Mouse (Mus musculus) kidney, postnatal 25 days (tissue): Measurements from ENCODE around the gene Prelid3b.

Experiments
- DNase-seq, 2 experiments: peaks; one replicate each; pipeline ENCODE4 v3.0.0; 2021; ENCODE audit warnings: mixed read lengths in 2 of 2

The Prelid3b gene

DNA sequence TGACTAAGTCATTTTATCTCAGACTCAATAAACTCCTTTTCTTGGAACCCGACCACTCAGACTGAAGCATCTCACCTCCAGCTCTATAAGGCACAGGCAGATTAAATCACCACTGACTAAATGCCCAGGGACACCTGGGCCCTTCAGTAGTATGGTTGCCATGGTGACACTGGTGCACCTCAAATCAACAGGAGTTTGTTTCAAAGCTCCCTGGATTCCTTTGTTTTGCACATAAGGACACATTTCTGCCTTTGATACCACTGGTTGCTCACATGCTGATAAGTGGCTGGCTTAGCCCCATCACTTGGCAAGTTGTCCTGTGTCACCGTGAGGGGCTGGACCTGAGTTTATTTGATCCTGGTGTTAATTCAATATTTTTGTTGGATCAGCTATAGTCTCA, 13.5 kb downstream of the Prelid3b start:
- no peak for DNase-seq

DNA sequence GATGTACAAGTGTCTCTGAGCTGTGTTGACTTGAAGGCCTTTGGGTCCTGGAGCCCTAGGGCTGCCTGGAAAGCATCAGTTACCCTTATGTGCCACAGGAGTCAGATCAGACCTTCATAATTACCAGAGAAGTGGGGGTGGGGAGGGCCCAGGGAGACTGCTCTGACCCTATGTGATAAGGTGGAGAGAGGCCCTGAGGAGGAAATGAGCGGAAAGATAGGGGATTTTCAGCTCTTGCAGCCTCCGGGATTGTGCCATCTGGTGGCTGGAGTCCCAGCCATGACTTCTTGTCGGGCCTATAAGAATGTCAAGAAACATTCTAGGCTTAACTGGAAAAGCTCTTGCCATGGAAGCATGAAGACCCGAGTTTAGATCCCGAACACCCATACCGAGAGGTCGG, 19.2 kb downstream of the Prelid3b start:
- DNase-seq = peak in 1 of 2 experiments; percentile 18

DNA sequence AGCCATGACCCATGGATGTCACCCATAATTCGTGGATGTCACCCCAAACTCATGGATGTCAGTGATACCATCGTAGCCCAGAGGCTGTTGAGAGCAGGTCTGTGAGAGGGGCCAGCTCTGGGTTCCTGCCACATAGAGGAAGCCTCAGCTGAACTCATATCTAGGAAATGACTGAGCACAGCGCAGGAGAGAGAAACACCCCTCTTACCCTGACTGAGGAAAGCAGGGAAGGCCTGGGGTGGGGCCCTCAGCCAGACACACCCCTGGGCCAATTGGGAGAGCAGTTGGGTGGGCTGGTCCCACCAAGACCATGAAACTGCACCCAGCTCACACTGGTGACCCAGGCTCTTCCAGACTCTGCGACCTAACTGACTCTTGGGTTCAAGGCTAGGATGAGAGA, 22.5 kb downstream of the Prelid3b start, which contains the start of gene Tubb1:
Gene Tubb1, plus strand, starts transcription at position 343 of the 400 bp plus-strand sequence.
- no peak for DNase-seq

DNA sequence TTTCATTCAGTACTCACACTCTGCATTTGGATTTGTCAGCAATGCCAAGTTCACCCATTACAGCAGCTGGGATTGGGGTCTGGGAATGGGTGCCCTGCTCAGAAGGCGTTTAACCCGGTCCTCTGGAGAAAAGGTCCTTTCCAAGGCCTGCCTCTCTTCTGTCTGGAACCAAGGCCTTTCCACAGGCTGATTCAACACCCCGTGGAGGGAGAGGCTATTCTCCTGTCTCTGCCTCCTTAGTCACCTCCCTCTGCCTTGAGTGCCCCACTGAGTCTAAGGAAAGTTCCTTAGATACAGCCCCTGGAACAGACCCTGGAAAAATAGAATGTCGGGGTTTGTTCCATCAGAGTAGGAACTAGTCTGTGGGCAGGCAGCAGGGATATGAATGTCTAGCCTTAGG, 24.5 kb downstream of the Prelid3b start:
- no peak for DNase-seq

DNA sequence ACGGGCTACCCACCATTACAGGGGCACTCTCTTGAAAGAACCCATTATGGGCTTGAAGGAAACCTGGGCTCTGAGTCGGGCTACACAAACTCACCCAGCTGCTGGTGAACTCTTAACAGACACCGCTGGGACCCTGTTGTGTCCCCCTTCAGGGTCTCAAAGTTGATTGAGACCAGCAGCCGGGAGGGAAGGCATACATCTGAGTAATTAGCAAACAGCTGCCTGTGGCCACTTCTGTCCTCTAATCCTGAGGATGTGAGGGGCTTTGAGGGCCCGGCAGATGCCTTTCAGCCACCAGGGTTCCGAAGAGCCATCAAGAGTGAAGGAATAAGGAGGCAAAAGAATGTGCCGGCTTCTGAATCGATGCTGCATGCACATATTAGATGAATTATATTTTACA, 26.0 kb downstream of the Prelid3b start:
- peak in 1 of 2 experiments; percentile 13 for DNase-seq

DNA sequence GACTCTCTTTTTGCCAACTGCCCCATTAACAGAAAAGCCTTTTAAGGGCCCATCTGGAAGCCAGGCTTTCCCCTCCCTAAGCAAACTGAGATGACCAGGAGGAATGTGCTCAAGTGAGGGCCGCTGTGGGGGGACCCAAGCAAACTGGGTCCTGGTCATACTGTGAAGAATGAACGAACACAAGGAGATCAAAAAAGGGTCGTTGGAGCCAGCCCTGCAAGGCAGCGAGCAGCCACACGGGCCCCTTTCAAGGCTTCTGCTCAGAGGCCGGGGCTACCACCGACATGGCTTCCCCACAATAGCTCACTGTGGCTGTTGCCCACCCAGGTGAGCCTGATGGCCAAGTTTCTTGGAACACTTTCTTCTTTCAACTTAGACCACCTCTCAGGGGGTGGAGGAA, 26.4 kb downstream of the Prelid3b start:
- peak in 1 of 2 experiments; percentile 19 for DNase-seq

DNA sequence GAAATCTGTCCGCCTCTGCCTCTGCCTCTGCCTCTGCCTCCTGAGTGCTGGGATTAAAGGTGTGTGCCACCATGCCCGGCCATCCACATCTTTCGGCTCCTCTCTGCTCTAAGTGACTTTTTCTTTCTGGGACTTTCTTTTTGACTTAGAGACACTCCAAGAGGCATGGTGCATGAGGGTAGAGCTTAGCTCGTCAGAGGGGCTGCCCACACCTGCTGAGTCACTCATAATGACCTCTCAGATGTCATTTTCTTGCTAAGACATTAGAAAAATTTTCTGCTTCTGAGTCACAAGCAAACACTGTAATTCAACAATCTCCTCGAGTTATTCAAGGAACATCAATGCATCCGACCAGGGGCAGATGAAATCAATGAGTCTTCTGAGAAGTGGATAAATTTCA, 27.9 kb downstream of the Prelid3b start:
- DNase-seq = no peak

DNA sequence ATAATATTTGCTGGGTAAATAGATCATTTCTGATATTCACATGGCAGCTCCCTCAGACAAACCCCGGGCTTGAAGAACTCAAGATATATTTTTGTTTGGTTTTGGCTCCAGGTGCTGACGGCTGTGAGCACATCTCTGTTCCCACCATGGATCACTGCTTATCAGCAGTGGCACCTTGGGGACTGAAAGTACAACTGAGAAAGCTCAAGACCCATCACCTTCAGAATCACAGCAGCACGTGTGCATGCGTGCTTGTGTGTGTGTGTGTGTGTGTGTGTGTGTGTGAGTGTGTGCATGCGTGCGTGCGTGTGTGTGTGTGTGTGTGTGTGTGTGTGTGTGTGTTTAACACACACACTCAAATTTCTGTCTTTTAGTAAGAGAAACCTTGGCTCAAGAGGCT, 28.5 kb downstream of the Prelid3b start:
- DNase-seq = no peak

DNA sequence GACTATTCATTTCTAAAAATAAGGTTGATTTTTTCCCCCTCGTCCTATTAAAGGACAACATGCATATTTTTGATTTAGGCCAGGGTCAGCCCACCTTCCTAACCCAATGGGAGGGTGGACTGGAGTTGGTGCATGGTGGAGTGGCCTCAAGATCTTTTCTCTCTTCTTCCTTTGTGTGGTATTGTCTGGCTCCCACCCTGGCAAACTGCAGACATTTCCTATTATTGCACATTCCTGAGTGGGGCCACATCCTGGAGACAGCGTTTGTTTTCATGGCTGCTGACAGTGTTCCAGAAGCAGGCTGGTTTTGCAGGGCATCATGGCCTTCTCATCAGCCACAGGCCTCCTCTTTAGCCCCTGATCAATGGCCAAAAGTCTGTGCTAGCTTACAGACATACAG, 29.8 kb downstream of the Prelid3b start:
- peak in 1 of 2 experiments; percentile 16 for DNase-seq

DNA sequence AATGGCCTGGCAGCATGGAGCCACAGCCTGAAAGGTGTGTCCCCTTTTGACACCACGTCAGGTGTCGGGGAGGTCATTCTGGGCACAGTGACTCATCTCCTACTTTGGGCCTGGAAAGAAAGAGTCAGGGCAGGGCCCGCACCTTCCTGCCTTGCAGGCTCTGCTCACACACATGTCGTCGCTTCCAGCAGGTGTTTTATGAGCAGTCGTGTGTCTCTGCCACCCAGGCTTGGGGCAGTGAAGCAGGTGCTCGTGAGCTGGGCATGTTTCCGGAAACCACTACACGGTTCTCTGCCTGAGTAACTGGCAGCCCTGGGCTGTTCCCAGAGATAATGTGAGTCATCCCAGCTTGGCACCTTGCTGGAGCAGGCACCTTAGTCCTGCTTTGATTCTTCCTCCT, 30.4 kb downstream of the Prelid3b start:
- DNase-seq = peak in 1 of 2 experiments; percentile 36

DNA sequence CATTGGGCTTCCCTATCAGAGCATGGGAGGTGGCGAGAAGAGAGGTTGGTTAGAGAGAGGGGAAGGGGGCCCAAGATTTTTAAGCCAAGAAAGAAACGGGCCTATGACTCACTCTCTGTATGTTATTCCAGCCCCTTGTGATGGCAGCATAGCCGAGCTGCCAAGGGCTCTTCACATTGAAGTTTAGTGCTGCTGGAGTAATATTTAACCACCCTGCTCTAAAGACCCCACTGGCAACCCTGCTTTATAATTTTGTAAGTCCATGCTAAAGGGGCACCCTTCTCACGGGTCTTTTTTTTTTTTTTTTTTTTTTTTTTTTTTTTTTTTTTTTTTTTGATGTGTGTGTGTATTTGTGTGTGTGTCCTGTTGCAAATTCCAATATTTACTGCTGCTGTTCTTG, 31.0 kb downstream of the Prelid3b start:
- no peak for DNase-seq

DNA sequence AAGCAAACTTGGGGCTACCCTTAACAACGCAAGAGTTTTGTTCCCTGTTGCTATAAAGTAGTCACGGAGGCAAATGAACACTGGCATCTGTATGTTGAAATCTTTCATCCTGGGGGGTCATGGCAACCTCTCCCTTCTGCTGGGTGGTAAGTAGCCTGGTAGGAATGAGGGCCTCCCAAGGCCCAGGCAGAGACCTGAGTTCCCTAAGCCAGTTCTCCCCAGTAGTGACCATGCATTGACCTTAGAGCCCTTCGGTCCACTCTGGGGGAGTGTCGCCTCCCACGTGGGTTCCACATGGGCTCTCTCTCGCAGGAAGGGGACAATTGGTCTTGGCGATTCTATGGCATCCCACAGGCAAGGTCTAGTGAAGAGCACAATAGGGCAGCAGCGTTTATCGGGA, 32.9 kb downstream of the Prelid3b start:
- DNase-seq = peak in 1 of 2 experiments; percentile 17

DNA sequence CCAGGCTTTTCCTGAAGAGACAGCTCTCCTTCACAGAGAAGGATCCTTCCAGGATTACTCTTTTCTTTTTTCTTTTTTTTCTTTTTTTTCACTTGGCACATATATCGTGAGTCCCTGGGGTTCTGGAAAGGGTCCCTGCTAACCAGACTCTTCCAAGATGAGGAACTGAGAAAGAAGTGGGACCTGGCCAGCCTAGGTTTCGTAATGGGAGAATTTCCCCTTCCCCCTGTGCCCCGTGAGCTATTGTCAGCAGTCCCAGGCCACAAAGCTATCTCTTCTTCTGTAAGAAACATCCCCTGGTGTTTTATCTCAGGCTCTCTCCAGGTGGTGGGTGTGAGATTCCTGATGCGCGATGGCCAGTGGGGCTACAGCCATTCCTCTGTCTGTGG, 33.4 kb downstream of the Prelid3b start:
- peak in 1 of 2 experiments; percentile 27 for DNase-seq

DNA sequence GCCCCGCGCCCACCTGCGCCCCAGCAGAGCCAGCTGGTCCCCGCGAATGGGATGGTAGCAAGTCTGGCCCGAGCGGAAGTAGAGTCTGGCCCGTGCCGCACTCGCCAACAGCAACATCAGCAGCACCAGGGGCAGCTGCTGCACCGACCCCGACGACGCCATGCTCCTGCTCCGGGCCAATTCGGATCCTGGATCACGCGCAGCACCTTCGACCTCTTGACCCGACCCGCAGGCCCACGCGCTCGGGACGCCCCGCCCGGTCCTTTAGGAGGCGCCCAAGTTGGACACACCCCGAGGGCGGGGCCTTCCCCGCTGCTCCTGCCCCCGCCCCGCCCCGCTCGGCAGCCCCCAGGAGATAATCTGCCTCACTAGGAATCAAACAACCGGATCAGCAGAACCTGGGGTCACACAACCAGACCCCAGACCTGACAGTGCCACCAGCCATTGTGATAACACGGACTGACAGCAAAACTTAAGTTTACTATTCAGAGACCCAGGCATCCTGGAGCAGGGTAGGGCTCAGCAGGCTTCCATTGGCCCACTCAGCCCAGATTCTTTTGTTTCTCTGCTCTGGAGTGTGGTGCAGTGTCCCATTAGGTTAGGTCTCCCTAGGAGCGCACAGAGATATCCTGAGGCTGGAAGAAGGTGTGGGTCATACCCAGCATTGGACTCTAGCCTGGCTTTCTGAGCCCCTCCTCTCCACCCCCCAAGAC, 34.0 kb downstream of the Prelid3b start, which contains the start of gene Ctsz:
Gene Ctsz, minus strand, starts transcription at position 303 of the 713 bp plus-strand sequence.
- peak; percentile 82 to 90 for DNase-seq

DNA sequence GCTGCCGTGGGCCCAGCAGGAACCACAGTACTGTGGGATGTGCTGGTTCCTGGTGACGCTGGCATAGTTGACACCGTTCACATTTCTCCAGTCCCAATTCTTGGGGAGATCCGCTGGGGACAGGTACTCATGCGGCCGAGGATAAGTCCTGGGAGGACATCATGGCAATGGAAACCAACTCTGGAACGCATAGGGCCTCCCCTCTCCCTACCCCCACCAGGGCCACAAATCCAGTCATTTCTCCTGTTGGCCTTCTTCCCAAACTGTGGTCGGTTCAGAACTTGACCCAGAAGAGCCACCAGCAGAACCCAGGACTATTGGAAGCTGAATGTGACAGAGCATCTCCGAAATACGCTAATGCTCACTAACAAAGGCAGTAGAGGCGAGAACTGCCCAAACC, 34.7 kb downstream of the Prelid3b start:
- no peak for DNase-seq

DNA sequence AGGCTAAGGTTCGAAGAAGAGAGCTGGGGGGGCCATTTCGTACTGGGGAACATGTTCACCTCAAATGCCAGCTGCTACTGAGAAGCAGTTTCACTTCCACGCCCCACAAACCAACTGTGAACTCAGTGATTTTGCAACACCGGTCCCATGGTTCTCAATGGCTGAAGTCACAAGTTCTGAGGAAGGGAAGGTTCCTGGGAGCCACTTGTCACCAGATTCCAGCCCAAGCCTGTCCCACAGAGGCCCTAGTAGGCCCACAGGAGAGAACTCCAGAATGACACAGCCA, 35.2 kb downstream of the Prelid3b start:
- DNase-seq = no peak

DNA sequence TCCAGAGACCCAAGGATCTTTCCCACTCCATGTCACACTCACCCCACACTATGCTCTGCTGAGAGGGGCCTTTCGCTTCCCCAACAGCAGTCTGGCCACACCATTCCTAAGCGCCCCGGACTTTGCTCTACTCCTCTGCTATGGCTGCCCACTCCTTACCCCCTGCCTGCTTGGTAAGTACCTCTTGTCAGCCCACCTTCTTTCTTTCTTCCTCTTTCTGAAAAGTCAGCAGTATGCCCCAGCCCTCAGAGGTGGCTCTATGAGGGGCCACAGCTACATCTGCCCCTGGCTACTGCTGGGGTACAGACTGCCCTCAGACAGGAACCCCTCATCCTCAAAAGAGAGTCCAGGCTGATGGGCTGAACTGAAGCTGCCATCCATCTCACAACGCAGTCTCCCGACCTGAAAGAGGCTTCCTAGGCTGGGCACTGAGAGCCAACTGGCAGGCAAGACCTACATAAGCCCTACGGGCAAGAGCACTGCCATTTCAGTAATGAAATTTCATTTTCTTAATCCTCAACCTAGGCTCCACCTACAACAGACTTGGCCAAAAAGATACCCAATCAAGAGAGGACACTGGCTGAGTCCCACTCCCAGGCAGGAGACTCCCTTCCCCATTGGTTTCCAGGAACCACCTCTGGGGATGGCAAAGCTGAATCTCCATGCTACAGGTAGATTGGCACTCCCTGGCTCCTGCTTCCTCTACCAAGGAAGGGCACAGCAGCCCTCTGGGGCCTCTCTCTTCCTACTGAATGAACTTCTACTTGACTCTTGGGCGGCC, 35.8 kb downstream of the Prelid3b start:
- DNase-seq = no peak

DNA sequence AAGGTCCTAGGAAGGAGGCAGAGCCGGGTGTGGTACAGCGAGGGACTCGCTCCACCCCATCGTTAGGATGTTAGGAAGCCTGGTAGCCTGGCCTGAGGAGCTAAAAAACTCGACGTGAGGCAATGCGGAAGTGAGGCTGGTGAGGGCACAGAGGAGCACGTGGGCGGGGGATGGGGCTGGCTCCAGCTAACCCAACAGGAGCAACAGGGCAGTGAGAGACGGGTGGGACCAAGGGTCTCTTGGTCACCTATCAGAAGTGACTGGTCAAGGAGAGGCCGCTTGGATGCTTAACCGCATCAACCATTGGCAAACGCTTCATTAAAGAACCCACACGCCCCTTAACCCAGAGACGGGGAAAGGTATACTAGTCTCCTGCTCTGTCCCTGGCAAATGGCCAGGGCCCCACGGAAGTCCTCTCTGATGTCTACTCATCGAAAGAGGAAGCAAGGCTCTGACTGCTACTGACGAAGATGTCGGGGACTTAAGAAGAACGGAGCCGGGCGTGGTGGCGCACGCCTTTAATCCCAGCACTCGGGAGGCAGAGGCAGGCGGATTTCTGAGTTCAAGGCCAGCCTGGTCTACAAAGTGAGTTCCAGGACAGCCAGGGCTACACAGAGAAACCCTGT, 36.7 kb downstream of the Prelid3b start:
- DNase-seq = no peak

DNA sequence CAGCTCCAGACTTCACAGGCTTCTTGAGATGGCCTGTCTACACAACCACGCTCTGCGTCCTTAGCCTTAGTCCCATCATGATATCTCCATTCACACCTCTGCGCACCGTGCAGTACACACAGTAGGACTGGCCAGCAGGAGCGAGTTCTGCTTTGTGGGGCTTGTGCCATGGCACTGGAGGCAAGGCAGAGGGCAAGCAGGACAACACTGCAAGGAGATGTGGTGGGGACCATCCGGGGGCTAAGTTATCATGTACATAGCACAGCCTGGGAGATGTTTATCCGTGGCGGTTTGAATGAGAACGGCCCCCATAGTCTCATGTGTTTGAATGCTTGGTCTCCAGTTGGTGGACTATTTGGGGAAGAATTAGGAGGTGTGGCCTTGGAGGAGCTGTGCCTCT, 37.9 kb downstream of the Prelid3b start:
- no peak for DNase-seq

DNA sequence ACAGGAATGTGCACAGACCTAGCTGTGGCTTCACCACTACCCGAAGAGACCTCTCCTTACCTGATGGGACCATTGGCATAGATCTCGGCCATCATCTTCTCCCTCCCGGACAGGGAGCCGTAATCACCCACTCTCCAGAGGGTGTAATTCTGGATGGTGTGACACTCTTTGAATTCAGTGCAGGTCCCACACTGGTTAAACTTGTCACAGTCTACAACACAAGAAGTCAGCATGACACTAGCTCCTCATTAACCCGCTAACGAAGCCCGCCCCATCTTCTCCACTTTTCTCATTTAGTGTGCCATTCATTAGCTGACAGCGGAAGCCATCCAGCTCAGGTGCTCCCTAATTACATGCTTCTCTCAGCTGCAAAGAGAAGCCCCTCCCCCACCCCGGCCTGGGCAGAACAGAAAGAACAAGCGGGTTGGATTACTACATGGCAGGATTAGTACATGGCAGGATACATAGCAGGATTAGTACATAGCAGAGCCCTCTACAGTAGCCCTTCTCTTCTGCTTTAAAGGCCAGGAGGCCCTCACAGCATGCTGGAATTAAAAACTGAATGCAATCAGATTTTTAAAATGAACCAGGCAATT, 43.8 kb downstream of the Prelid3b start:
- no peak for DNase-seq

DNA sequence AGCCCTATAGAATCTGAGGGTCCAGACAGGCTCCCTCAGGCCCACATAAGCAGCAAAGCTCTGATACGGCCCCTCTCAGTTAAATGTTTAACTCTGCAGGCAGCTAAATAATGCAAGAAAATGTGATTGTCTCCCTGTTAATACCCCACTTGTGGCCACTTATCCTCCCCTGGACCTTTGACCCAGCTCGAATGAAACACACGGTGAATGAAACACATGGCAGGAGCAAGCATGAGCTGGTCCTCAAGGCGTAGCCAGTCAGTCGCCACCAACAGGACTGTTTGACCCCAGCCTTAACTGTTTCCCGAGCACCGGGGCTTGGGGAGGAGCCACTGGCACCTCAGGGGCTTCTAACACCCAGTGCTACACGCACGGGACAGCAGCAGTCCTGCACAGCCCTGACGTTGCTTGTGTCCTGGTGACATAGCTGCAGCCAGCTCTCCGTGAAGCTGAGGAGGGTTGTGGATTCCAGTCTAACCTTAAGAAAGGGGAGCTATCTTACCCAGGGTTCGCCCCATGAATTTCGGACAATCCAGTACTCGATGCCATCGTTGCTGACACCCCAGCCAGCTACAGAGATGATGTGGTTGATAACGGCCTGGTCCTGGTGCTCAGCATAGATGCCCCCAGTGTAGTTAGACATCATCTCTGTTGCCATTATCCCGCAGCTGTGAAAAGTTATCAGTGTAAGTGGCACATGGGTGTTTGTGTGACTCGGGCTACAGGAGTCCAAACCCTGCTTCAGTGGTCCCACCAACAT, 44.6 kb downstream of the Prelid3b start:
- peak; percentile 36 to 68 for DNase-seq

DNA sequence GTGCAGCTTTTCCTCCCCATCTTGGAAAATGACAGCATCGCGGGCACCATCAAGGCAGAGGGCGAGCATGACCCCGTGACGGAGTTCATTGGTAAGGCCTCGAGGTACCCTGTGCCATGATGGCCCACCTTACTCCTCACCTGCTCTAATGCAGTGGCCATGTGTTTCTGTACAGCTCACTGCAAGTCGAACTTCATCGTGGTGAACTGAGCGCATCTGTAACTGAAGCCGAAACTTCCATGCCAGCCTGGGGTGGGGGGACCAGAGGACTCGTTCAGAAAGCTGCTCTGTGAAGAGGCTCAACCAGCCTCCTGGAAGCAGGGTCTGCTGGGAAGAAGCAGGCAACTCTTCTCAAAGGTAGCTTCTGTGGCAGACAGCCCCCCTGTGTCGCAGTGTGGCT, 46.0 kb downstream of the Prelid3b start:
- no peak for DNase-seq
